Mouse (Mus musculus): ENCODE data around the gene Dpf2. TPM values are rescaled to one million over a fixed set of nuclear protein-coding genes. Genes with fewer than 3 reads are reported as not detected.
"Not testable (repeated sequence)": the region's sequence is repeated elsewhere in the genome, so short reads cannot be mapped to it uniquely, and the experiment has no call there.

Dpf2 gene
- polyA plus RNA-seq, 1 experiment from 2014 or later: 118 TPM

- no peak overlapping the region for H3K9ac ChIP-seq
- no peak overlapping the region for H3K27ac ChIP-seq (ENCODE audit: poor library complexity, severe bottlenecking)
- H3K4me1 ChIP-seq (replicated peaks): peaks cover 19% of the 10 kb centered on the region
- ATAC-seq (ENCODE audit: insufficient number of reproducible peaks, low FRiP score): no peak
- no peaks in the 10 kb centered on the region for H3K9me3 ChIP-seq (replicated peaks)
- no peaks in the 10 kb centered on the region for H3K27me3 ChIP-seq (replicated peaks)
- no peak overlapping the region for H3K4me3 ChIP-seq
- 92% methylated on average over 7 of the region's 7 CpGs for WGBS
- no peak overlapping the region for H3K4me2 ChIP-seq
- peaks cover 18% of the 10 kb centered on the region for H3K36me3 ChIP-seq
Measured at GRCm38 (mm10) chr19:5892262-5892661, 20.5 kb downstream of the Dpf2 start.

- 84% methylated on average over 12 of the region's 12 CpGs for WGBS
Measured at GRCm38 (mm10) chr19:5891521-5892258, 21.1 kb downstream of the Dpf2 start.

GRCm38 (mm10) chr19:5889211-5889610, 23.6 kb downstream of the Dpf2 start:
- Histone ChIP-seq H3K4me3 (no peak overlapping the region), H3K4me2 (no peak overlapping the region), H3K4me1 (replicated peaks) (peaks cover 23% of the 10 kb centered on the region), H3K27ac (ENCODE audit: poor library complexity, severe bottlenecking) (no peak overlapping the region), H3K9me3 (replicated peaks) (no peaks in the 10 kb centered on the region), H3K27me3 (replicated peaks) (no peaks in the 10 kb centered on the region), H3K36me3 (no peaks in the 10 kb centered on the region), H3K9ac (no peak overlapping the region)
- WGBS: 67% methylated on average over 4 of the region's 4 CpGs
- no peak for ATAC-seq (ENCODE audit: insufficient number of reproducible peaks, low FRiP score)

More at GRCm38 (mm10) chr19:5891521-5892258, 21.1 kb downstream of the Dpf2 start:
- Histone ChIP-seq H3K4me1 (replicated peaks) (peaks cover 19% of the 10 kb centered on the region), H3K4me3 (no peak overlapping the region), H3K27ac (ENCODE audit: poor library complexity, severe bottlenecking) (peak overlapping the region; percentile 44; the same call in 1 of the 2 replicates), H3K9ac (no peak overlapping the region), H3K36me3 (peaks cover 15% of the 10 kb centered on the region), H3K9me3 (replicated peaks) (no peaks in the 10 kb centered on the region), H3K27me3 (replicated peaks) (no peaks in the 10 kb centered on the region), H3K4me2 (no peak overlapping the region)
- ATAC-seq (ENCODE audit: insufficient number of reproducible peaks, low FRiP score): no peak

DNA sequence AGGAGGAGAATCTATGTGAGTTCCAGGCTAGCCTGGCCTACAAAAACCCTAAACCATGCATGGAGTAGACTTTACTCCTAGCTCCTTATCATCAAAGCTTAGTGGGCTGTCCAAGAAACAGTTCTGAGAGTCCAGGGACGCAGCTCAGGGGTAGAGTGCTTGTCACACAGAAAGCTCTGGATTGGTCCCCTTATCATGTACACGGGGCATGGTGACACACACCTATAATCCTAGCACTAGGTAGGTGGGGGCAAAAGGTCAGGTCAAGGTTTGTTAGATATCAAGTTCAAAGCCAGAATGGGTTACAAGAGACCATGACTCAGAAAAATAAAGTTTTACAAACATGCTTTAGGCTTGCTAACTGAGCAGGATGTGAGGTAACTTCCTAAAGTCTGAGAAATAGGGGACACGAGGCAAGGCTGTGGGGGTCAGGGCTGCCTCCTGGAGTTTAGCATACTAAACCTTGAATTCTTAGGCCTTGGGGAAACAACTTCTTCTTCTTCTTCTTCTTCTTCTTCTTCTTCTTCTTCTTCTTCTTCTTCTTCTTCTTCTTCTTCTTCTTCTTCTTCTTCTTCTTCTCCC, 25.5 kb downstream of the Dpf2 start:
- H3K36me3 ChIP-seq: no peaks in the 10 kb centered on the region
- H3K27me3 ChIP-seq (replicated peaks): no peaks in the 10 kb centered on the region
- H3K4me3 ChIP-seq: no peak overlapping the region
- H3K9me3 ChIP-seq (replicated peaks): no peaks in the 10 kb centered on the region
- H3K9ac ChIP-seq: no peak overlapping the region
- peaks cover 18% of the 10 kb centered on the region for H3K4me1 ChIP-seq (replicated peaks)
- no peak overlapping the region for H3K4me2 ChIP-seq
- WGBS: 40% methylated on average over 3 of the region's 3 CpGs
- ATAC-seq (ENCODE audit: insufficient number of reproducible peaks, low FRiP score): no peak
- H3K27ac ChIP-seq (ENCODE audit: poor library complexity, severe bottlenecking): no peak overlapping the region

DNA sequence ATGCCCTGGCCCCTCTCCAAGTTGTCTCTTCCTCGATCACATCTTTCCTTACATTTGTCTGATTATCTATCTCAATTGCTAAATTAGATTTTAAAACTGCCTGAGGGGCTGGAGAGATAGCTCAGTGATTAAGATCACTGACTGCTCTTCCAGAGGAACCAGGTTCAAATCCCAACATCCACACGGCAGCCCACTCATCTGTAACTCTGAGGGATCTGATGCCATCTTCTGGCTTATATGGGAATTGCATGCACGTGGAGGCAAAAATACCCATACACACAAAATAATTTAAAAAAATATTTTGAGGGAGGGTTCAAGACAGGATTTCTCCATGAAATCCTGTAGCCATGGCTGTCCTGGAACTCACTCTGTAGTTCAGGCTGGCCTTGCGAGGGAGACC, 27.0 kb downstream of the Dpf2 start:
- H3K36me3 ChIP-seq: no peaks in the 10 kb centered on the region
- no peaks in the 10 kb centered on the region for H3K9me3 ChIP-seq (replicated peaks)
- no peak for ATAC-seq (ENCODE audit: insufficient number of reproducible peaks, low FRiP score)
- H3K4me1 ChIP-seq (replicated peaks): peaks cover 10% of the 10 kb centered on the region
- H3K9ac ChIP-seq: no peak overlapping the region
- no peaks in the 10 kb centered on the region for H3K27me3 ChIP-seq (replicated peaks)
- no peak overlapping the region for H3K4me2 ChIP-seq
- H3K27ac ChIP-seq (ENCODE audit: poor library complexity, severe bottlenecking): no peak overlapping the region
- no peak overlapping the region for H3K4me3 ChIP-seq
- 56% methylated on average over 4 of the region's 4 CpGs for WGBS

- no peak overlapping the region for H3K4me3 ChIP-seq
- ATAC-seq (ENCODE audit: insufficient number of reproducible peaks, low FRiP score): peak; percentile 37; the same call in 1 of the 2 replicates
- no peaks in the 10 kb centered on the region for H3K36me3 ChIP-seq
- no peak overlapping the region for H3K27ac ChIP-seq (ENCODE audit: poor library complexity, severe bottlenecking)
- H3K4me1 ChIP-seq (replicated peaks): peaks cover 10% of the 10 kb centered on the region
- no peak overlapping the region for H3K4me2 ChIP-seq
- WGBS: 10% methylated on average over 1 of the region's 1 CpGs
- no peaks in the 10 kb centered on the region for H3K9me3 ChIP-seq (replicated peaks)
- H3K27me3 ChIP-seq (replicated peaks): no peaks in the 10 kb centered on the region
- no peak overlapping the region; the same call in 1 of the 2 replicates for H3K9ac ChIP-seq
Measured at GRCm38 (mm10) chr19:5883935-5884334, 28.9 kb downstream of the Dpf2 start.

GRCm38 (mm10) chr19:5882079-5882478, 30.7 kb downstream of the Dpf2 start:
- H3K36me3 ChIP-seq; H3K9me3 ChIP-seq (replicated peaks); H3K4me3 ChIP-seq; H3K4me2 ChIP-seq; H3K27me3 ChIP-seq (replicated peaks); H3K9ac ChIP-seq; H3K27ac ChIP-seq (ENCODE audit: poor library complexity, severe bottlenecking); ATAC-seq (ENCODE audit: insufficient number of reproducible peaks, low FRiP score): not testable (repeated sequence)
- WGBS: 82% methylated on average over 5 of the region's 5 CpGs
- peaks cover 24% of the 10 kb centered on the region for H3K4me1 ChIP-seq (replicated peaks)

GRCm38 (mm10) chr19:5881155-5881554, 31.7 kb downstream of the Dpf2 start:
- no peaks in the 10 kb centered on the region for H3K36me3 ChIP-seq
- no peak overlapping the region for H3K27ac ChIP-seq (ENCODE audit: poor library complexity, severe bottlenecking)
- 93% methylated on average over 6 of the region's 6 CpGs for WGBS
- H3K9me3 ChIP-seq (replicated peaks): no peaks in the 10 kb centered on the region
- no peak overlapping the region for H3K9ac ChIP-seq
- no peak overlapping the region for H3K4me3 ChIP-seq
- H3K4me1 ChIP-seq (replicated peaks): peaks cover 24% of the 10 kb centered on the region
- ATAC-seq (ENCODE audit: insufficient number of reproducible peaks, low FRiP score): no peak
- H3K27me3 ChIP-seq (replicated peaks): no peaks in the 10 kb centered on the region
- no peak overlapping the region for H3K4me2 ChIP-seq

- H3K9ac ChIP-seq: no peak overlapping the region
- WGBS: 88% methylated on average over 7 of the region's 7 CpGs
- H3K4me2 ChIP-seq: no peak overlapping the region
- H3K4me3 ChIP-seq: no peak overlapping the region
- ATAC-seq (ENCODE audit: insufficient number of reproducible peaks, low FRiP score): no peak
- H3K27ac ChIP-seq (ENCODE audit: poor library complexity, severe bottlenecking): no peak overlapping the region
- H3K9me3 ChIP-seq (replicated peaks): no peaks in the 10 kb centered on the region
- no peaks in the 10 kb centered on the region for H3K27me3 ChIP-seq (replicated peaks)
- peaks cover 28% of the 10 kb centered on the region for H3K4me1 ChIP-seq (replicated peaks)
- H3K36me3 ChIP-seq: no peaks in the 10 kb centered on the region
Measured at GRCm38 (mm10) chr19:5879735-5880134, 33.1 kb downstream of the Dpf2 start.

DNA sequence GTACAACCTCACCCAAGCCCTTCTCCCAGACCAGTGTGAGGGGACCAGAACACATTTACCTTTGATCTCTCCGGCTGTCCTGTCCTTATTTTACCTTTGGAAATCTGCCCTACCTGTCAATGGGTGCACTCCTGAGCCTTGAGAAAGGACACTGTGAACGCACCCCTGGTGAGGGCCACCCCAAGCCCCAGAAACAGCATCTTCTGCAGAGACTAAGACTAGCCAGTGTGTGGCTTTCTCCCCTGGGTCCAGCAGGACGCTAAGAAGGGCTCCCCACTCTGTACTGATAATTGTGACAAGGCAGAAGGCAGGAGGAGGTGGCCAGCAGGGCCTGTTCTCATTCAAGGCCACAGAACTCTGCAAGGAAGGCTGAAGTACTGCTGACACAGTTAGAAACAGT, 33.9 kb downstream of the Dpf2 start:
- ATAC-seq (ENCODE audit: insufficient number of reproducible peaks, low FRiP score): no peak
- Histone ChIP-seq H3K27me3 (replicated peaks) (no peaks in the 10 kb centered on the region), H3K4me1 (replicated peaks) (peaks cover 24% of the 10 kb centered on the region), H3K9me3 (replicated peaks) (no peaks in the 10 kb centered on the region), H3K36me3 (no peaks in the 10 kb centered on the region), H3K4me3 (no peak overlapping the region), H3K27ac (ENCODE audit: poor library complexity, severe bottlenecking) (no peak overlapping the region), H3K9ac (0 out of 2 replicates have a peak overlapping the region, but pooled peaks have one; percentile 37), H3K4me2 (no peak overlapping the region)
- 77% methylated on average over 3 of the region's 3 CpGs for WGBS

DNA sequence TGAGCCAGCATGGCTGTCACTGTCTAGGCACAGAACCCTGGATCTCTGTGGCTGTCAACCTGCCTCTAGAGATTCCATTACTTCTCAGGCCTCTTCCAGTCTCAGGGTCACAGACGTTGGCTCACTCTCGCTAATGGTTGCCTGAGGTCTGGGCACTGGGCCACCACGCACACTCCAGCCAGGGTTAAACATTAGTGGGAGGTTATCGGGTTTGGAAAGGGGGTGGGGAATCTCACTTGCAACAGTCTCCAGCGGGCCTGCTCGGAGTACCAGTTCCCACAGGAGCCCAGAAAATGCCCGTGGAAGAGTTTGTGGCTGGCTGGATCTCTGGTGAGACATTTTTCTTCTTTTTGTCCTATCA, 34.5 kb downstream of the Dpf2 start:
- 58% methylated on average over 7 of the region's 7 CpGs for WGBS
- H3K27ac ChIP-seq (ENCODE audit: poor library complexity, severe bottlenecking): 0 out of 2 replicates have a peak overlapping the region, but pooled peaks have one; percentile 31
- H3K9ac ChIP-seq: peak overlapping the region; percentile 37
- no peaks in the 10 kb centered on the region for H3K9me3 ChIP-seq (replicated peaks)
- peak overlapping the region; percentile 23 for H3K4me3 ChIP-seq
- no peaks in the 10 kb centered on the region for H3K36me3 ChIP-seq
- H3K27me3 ChIP-seq (replicated peaks): no peaks in the 10 kb centered on the region
- no peak for ATAC-seq (ENCODE audit: insufficient number of reproducible peaks, low FRiP score)
- H3K4me1 ChIP-seq (replicated peaks): peaks cover 27% of the 10 kb centered on the region
- H3K4me2 ChIP-seq: peak overlapping the region; percentile 51
